Mouse (Mus musculus) thymus, adult 2 months (tissue): ENCODE data around the gene Zpbp2.

Experiments
- CTCF ChIP-seq: fragments of 200-500 bp; IDR thresholded peaks from 2 replicates; pipeline ENCODE4 v1.5.1; 2012; ENCODE audit warnings: mild to moderate bottlenecking, control low read depth, low read length, moderate library complexity, borderline replicate concordance; ENCODE audit not compliant: control insufficient read depth, poor library complexity, insufficient read depth; ENCODE audit errors: extremely low read depth
- POLR2A ChIP-seq: fragments of 200-500 bp; IDR thresholded peaks from 2 replicates; pipeline ENCODE4 v1.6.1; 2012; ENCODE audit warnings: mild to moderate bottlenecking, low read length, control low read depth, moderate library complexity; ENCODE audit not compliant: control insufficient read depth, poor library complexity, insufficient read depth; ENCODE audit errors: extremely low read depth

- no peak for TF ChIP-seq CTCF
- no peak for TF ChIP-seq POLR2A
Measured at GRCm38 (mm10) chr11:98512881-98513280, 38.0 kb upstream of the Zpbp2 start.
